Mouse (Mus musculus) monocyte, adult 2 months (primary cell): Measurements from ENCODE around the gene Nupl2.

Source experiments
- DNase-seq, 2 experiments: peaks; one replicate each; pipeline ENCODE4 v3.0.0; 2022; ENCODE audit warnings: low spot score in 2 of 2, low read depth in 1 of 2

The Nupl2 gene

DNA sequence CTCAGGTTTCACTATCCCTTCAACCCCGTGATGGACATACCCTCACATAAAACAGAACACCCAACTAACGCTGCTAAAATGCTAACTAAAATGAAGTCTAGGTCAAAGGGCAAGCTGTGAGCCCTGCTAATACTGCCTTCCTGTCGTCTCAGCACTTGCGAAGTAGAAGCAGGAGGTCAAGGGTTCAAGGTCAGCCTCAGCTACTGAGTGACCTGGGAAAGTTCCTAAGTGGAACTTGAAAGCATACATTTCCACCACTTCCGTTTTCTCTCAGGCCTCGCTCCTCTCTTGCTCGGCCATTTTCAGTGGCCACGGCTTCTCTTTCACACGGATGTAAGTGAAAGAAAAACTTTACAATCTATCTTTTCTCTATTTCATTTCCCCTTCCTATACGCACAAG is 43.2 kb downstream of the Nupl2 start:
- no peak for DNase-seq

DNA sequence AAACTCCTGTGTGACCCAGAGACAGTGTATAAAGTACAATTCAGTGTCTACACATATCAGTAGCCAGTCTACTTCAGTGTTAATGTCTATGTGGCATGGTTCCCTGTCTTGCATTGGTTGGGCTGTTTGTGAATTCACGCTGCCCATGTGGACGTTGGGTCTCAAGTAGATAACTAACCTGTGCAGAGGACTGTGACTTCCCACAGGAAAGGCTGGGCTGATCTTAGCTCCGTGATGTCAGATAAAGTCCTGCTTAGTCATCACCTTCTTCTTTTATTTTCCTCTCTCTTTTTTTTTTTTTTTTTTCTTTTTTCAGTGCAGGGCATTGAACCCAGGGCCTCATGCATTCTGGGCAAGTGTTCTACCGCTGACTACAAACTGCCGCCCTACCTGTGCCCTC is 43.7 kb downstream of the Nupl2 start:
- DNase-seq: no peak

DNA sequence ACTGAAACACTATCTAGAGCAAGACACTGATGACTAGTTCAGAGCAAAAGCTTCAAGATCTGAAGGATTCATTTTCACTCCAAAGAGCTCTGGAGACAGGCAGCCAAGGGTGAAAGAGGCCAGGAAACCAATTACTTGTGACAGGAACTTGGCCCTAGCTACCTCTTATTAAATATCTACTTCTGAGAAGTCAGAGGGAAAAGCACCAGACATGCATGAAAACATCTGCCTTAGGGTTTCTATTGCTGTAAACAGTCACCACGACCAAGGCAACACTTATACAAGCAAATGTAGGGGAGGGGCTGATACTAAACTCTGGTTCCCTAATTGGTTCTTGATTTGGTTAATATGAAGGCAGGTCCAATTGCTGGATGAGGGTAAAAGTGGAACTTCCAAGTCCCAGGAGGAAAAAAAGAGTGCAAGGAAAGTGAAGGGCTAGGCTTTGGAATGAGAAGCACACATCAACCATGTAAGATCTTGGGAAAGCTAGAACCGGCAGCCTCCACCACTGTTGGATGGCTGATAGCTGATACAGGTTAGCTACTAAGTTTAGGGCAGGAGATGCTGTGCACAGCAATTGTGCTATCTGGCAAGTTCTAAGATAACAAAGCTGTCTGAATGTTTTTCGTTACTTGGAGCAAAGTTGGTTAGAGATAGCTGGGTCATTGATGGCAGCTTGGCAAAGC is 49.2 kb downstream of the Nupl2 start:
- no peak for DNase-seq

GRCm38 (mm10) chr5:24214547-24214878 is 49.8 kb downstream of the Nupl2 start:
- DNase-seq: no peak

DNA sequence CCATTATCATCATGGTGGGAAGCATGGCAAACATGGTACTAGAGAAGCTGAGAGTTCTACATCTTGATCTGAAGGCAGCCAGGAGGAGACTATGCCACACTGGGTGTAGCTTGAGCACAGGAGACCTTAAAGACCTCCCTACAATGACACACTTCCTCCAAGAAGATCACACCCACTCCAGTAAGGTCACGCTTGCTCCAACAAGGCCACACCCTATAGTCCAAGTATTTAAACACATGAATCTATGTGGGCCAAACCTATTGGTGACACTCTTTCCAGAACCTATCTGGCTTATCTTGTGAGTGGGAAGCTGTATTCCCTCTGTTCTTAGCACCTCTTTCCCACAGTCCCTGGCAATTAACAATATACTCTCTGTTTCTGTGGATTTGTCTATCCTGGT is 50.1 kb downstream of the Nupl2 start:
- no peak for DNase-seq
